Mouse (Mus musculus): ENCODE data around the gene Olfr1441. TPM values are rescaled to one million over a fixed set of nuclear protein-coding genes. Genes with fewer than 3 reads are reported as not detected.

Olfr1441 gene
- polyA plus RNA-seq, 1 experiment from 2014 or later, result not detected

GRCm38 (mm10) chr19:12459516-12459915 lies 42.3 kb downstream of the Olfr1441 start:
- Histone ChIP-seq H3K4me1 (ENCODE audit: control insufficient read depth, insufficient read depth, low read length) (peaks cover 6% of the 10 kb centered on the region), H3K36me3 (ENCODE audit: control insufficient read depth, insufficient read depth) (no peaks in the 10 kb centered on the region), H3K4me2 (ENCODE audit: low read depth, low read length) (no peak overlapping the region), H3K9me3 (replicated peaks; ENCODE audit: control insufficient read depth, low read length) (no peaks in the 10 kb centered on the region), H3K27me3 (ENCODE audit: control insufficient read depth, insufficient read depth, low read length) (no peaks in the 10 kb centered on the region), H3K27ac (ENCODE audit: low read length) (no peak overlapping the region), H3K4me3 (ENCODE audit: low read length) (no peak overlapping the region), H3K9ac (ENCODE audit: low read length) (no peak overlapping the region)
- 72% methylated on average over 4 of the region's 4 CpGs for WGBS
- ATAC-seq (replicated peaks; ENCODE audit: extremely low read depth, insufficient read depth, low FRiP score), result no peak

- no peak for ATAC-seq (replicated peaks; ENCODE audit: extremely low read depth, insufficient read depth, low FRiP score)
These were observed 43.3 kb downstream of the Olfr1441 start, which contains the start of gene Mpeg1 for GRCm38 (mm10) chr19:12460282-12461249. Mpeg1 (plus strand) TSS chr19:12460779.

GRCm38 (mm10) chr19:12462851-12463721 lies 45.9 kb downstream of the Olfr1441 start:
- Histone ChIP-seq H3K36me3 (ENCODE audit: control insufficient read depth, insufficient read depth) (no peaks in the 10 kb centered on the region), H3K27ac (ENCODE audit: low read length) (no peak overlapping the region), H3K27me3 (ENCODE audit: control insufficient read depth, insufficient read depth, low read length) (no peaks in the 10 kb centered on the region), H3K9me3 (replicated peaks; ENCODE audit: control insufficient read depth, low read length) (no peaks in the 10 kb centered on the region), H3K4me2 (ENCODE audit: low read depth, low read length) (no peak overlapping the region), H3K4me3 (ENCODE audit: low read length) (no peak overlapping the region), H3K4me1 (ENCODE audit: control insufficient read depth, insufficient read depth, low read length) (peaks cover 6% of the 10 kb centered on the region), H3K9ac (ENCODE audit: low read length) (no peak overlapping the region)
- WGBS, result 61% methylated on average over 7 of the region's 7 CpGs
- ATAC-seq (replicated peaks; ENCODE audit: extremely low read depth, insufficient read depth, low FRiP score), result no peak

More at GRCm38 (mm10) chr19:12460282-12461249, 43.3 kb downstream of the Olfr1441 start, which contains the start of gene Mpeg1:
- Histone ChIP-seq H3K36me3 (ENCODE audit: control insufficient read depth, insufficient read depth) (no peaks in the 10 kb centered on the region), H3K4me3 (ENCODE audit: low read length) (no peak within 1 kb of the TSS), H3K27me3 (ENCODE audit: control insufficient read depth, insufficient read depth, low read length) (no peaks in the 10 kb centered on the region), H3K4me2 (ENCODE audit: low read depth, low read length) (no peak within 1 kb of the TSS), H3K9ac (ENCODE audit: low read length) (no peak within 1 kb of the TSS), H3K4me1 (ENCODE audit: control insufficient read depth, insufficient read depth, low read length) (peaks cover 6% of the 10 kb centered on the region), H3K9me3 (replicated peaks; ENCODE audit: control insufficient read depth, low read length) (no peaks in the 10 kb centered on the region), H3K27ac (ENCODE audit: low read length) (no peak within 1 kb of the TSS)
- WGBS, result 76% methylated on average over 11 of the region's 11 CpGs

GRCm38 (mm10) chr19:12463722-12464035 lies 46.4 kb downstream of the Olfr1441 start:
- Histone ChIP-seq H3K9me3 (replicated peaks; ENCODE audit: control insufficient read depth, low read length) (no peaks in the 10 kb centered on the region), H3K27me3 (ENCODE audit: control insufficient read depth, insufficient read depth, low read length) (no peaks in the 10 kb centered on the region), H3K36me3 (ENCODE audit: control insufficient read depth, insufficient read depth) (no peaks in the 10 kb centered on the region), H3K9ac (ENCODE audit: low read length) (no peak overlapping the region), H3K4me2 (ENCODE audit: low read depth, low read length) (no peak overlapping the region), H3K4me1 (ENCODE audit: control insufficient read depth, insufficient read depth, low read length) (peaks cover 6% of the 10 kb centered on the region), H3K27ac (ENCODE audit: low read length) (no peak overlapping the region), H3K4me3 (ENCODE audit: low read length) (no peak overlapping the region)
- no peak for ATAC-seq (replicated peaks; ENCODE audit: extremely low read depth, insufficient read depth, low FRiP score)
- 15% methylated on average over 1 of the region's 1 CpGs for WGBS

GRCm38 (mm10) chr19:12464127-12464526 lies 46.9 kb downstream of the Olfr1441 start:
- Histone ChIP-seq H3K4me3 (ENCODE audit: low read length) (no peak overlapping the region), H3K9me3 (replicated peaks; ENCODE audit: control insufficient read depth, low read length) (no peaks in the 10 kb centered on the region), H3K27me3 (ENCODE audit: control insufficient read depth, insufficient read depth, low read length) (no peaks in the 10 kb centered on the region), H3K27ac (ENCODE audit: low read length) (no peak overlapping the region), H3K36me3 (ENCODE audit: control insufficient read depth, insufficient read depth) (no peaks in the 10 kb centered on the region), H3K4me1 (ENCODE audit: control insufficient read depth, insufficient read depth, low read length) (peaks cover 6% of the 10 kb centered on the region), H3K4me2 (ENCODE audit: low read depth, low read length) (no peak overlapping the region), H3K9ac (ENCODE audit: low read length) (no peak overlapping the region)
- WGBS, result 67% methylated on average over 5 of the region's 5 CpGs
- no peak for ATAC-seq (replicated peaks; ENCODE audit: extremely low read depth, insufficient read depth, low FRiP score)

GRCm38 (mm10) chr19:12464674-12465073 lies 47.4 kb downstream of the Olfr1441 start:
- WGBS, result 71% methylated on average over 4 of the region's 4 CpGs
- no peak overlapping the region for H3K27ac ChIP-seq (ENCODE audit: low read length)
- H3K4me2 ChIP-seq (ENCODE audit: low read depth, low read length), result no peak overlapping the region
- ATAC-seq (replicated peaks; ENCODE audit: extremely low read depth, insufficient read depth, low FRiP score), result no peak
- peaks cover 6% of the 10 kb centered on the region for H3K4me1 ChIP-seq (ENCODE audit: control insufficient read depth, insufficient read depth, low read length)
- H3K27me3 ChIP-seq (ENCODE audit: control insufficient read depth, insufficient read depth, low read length), result no peaks in the 10 kb centered on the region
- no peak overlapping the region for H3K9ac ChIP-seq (ENCODE audit: low read length)
- H3K36me3 ChIP-seq (ENCODE audit: control insufficient read depth, insufficient read depth), result no peaks in the 10 kb centered on the region
- no peaks in the 10 kb centered on the region for H3K9me3 ChIP-seq (replicated peaks; ENCODE audit: control insufficient read depth, low read length)
- no peak overlapping the region for H3K4me3 ChIP-seq (ENCODE audit: low read length)

- ATAC-seq (replicated peaks; ENCODE audit: extremely low read depth, insufficient read depth, low FRiP score), result no peak
- 91% methylated on average over 10 of the region's 10 CpGs for WGBS
These were observed 48.4 kb downstream of the Olfr1441 start for GRCm38 (mm10) chr19:12465530-12466144.

GRCm38 (mm10) chr19:12466204-12466603 lies 49.0 kb downstream of the Olfr1441 start:
- no peaks in the 10 kb centered on the region for H3K27me3 ChIP-seq (ENCODE audit: control insufficient read depth, insufficient read depth, low read length)
- H3K9ac ChIP-seq (ENCODE audit: low read length), result no peak overlapping the region
- no peak overlapping the region for H3K27ac ChIP-seq (ENCODE audit: low read length)
- WGBS, result 24% methylated on average over 7 of the region's 7 CpGs
- H3K36me3 ChIP-seq (ENCODE audit: control insufficient read depth, insufficient read depth), result no peaks in the 10 kb centered on the region
- peak; percentile 55; the same call in 1 of the 2 replicates for ATAC-seq (replicated peaks; ENCODE audit: extremely low read depth, insufficient read depth, low FRiP score)
- no peak overlapping the region for H3K4me3 ChIP-seq (ENCODE audit: low read length)
- no peaks in the 10 kb centered on the region for H3K9me3 ChIP-seq (replicated peaks; ENCODE audit: control insufficient read depth, low read length)
- H3K4me1 ChIP-seq (ENCODE audit: control insufficient read depth, insufficient read depth, low read length), result peaks cover 6% of the 10 kb centered on the region
- H3K4me2 ChIP-seq (ENCODE audit: low read depth, low read length), result no peak overlapping the region

More at GRCm38 (mm10) chr19:12465530-12466144, 48.4 kb downstream of the Olfr1441 start:
- H3K4me2 ChIP-seq (ENCODE audit: low read depth, low read length), result no peak overlapping the region
- H3K4me1 ChIP-seq (ENCODE audit: control insufficient read depth, insufficient read depth, low read length), result peaks cover 6% of the 10 kb centered on the region
- no peaks in the 10 kb centered on the region for H3K9me3 ChIP-seq (replicated peaks; ENCODE audit: control insufficient read depth, low read length)
- no peaks in the 10 kb centered on the region for H3K36me3 ChIP-seq (ENCODE audit: control insufficient read depth, insufficient read depth)
- no peaks in the 10 kb centered on the region for H3K27me3 ChIP-seq (ENCODE audit: control insufficient read depth, insufficient read depth, low read length)
- no peak overlapping the region for H3K27ac ChIP-seq (ENCODE audit: low read length)
- no peak overlapping the region for H3K4me3 ChIP-seq (ENCODE audit: low read length)
- no peak overlapping the region for H3K9ac ChIP-seq (ENCODE audit: low read length)

Data from heart, embryonic 16.5 days (tissue).